In the genomic region with DNA sequence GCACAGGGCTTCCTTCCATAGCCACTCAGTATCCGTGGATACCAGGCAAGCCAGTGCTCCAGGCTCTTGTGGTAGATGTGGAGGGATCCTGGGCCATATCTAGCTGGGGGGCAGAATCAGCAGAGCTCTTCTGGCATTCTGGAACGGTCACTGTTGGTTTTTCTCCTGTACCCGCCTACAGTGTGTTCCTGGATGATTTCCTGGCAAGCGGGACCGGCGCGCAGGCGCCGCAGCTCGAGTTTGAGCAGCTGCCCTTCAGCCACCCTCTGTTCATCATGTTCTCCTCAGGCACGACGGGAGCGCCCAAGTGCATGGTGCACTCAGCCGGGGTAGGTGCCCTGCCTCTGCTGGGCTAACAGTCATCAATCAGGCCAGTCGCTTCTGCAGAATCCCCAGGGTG, we compare ENCODE assay signal across 31 mouse cellular contexts. TPM values are rescaled to one million over a fixed set of nuclear protein-coding genes. Genes with fewer than 3 reads are reported as not detected.
A peak's percentile ranks its signal among the peaks of the same experiment; 100 is the strongest.
DNase-seq lines count a peak whose midpoint lies in the region; ATAC-seq lines count a peak whose summit lies in the region.
"Had no signal": no experiment of that assay in that cellular context is flagged by ENCODE, and none has a peak within 500 bp of the region (broad histone marks: within the 10 kb centered on the region; RNA-seq: fewer than 3 reads in every experiment).

No protein-coding gene starts in this region.

- H3K27me3 ChIP-seq in neural tube, embryonic 11.5 days (ENCODE audit: control insufficient read depth, insufficient read depth, low read length), result no peaks in the 10 kb centered on the region
- H3K27me3 ChIP-seq: stomach, embryonic 15.5 days had no signal

- H3K27ac ChIP-seq in neural tube, embryonic 11.5 days (ENCODE audit: low read depth, low read length), result 0 out of 2 replicates have a peak overlapping the region, but pooled peaks have one; percentile 53
- H3K27ac ChIP-seq: forebrain, embryonic 10.5 days; heart, adult 2 months; macrophage; midbrain, embryonic 10.5 days; stomach, embryonic 15.5 days had no signal

- peak; percentile 60 for ATAC-seq in frontal cortex, adult (ENCODE audit: low TSS enrichment)
- no peak; the same call in 1 of the 2 replicates for ATAC-seq in neural tube, embryonic 11.5 days (ENCODE audit: insufficient read depth, low FRiP score, low TSS enrichment)
- ATAC-seq: activated CD4-positive, CD25-positive, alpha-beta regulatory T cell, adult 4 months; forebrain, embryonic 16.5 days; inflammation-experienced regulatory T-cells, adult 6 months; liver, postnatal 0 days; lung, postnatal 0 days; midbrain, embryonic 16.5 days had no signal

- no peak overlapping the region for H3K9ac ChIP-seq in neural tube, embryonic 11.5 days (ENCODE audit: low read length)
- H3K9ac ChIP-seq: liver, postnatal 0 days; stomach, embryonic 15.5 days had no signal

- no peak overlapping the region for H3K4me2 ChIP-seq in neural tube, embryonic 11.5 days (ENCODE audit: low read depth)
- H3K4me2 ChIP-seq: liver, embryonic 11.5 days; stomach, embryonic 15.5 days had no signal

- H3K4me1 ChIP-seq in neural tube, embryonic 11.5 days (ENCODE audit: control insufficient read depth, insufficient read depth, low read length), result peaks cover 2% of the 10 kb centered on the region; the same call in 1 of the 2 replicates
- H3K4me1 ChIP-seq: midbrain, embryonic 10.5 days; stomach, embryonic 15.5 days had no signal

- H3K9me3 ChIP-seq in neural tube, embryonic 11.5 days (ENCODE audit: control insufficient read depth, low read length), result no peaks in the 10 kb centered on the region
- H3K9me3 ChIP-seq: forebrain, embryonic 10.5 days; midbrain, embryonic 10.5 days; stomach, embryonic 15.5 days had no signal

- WGBS in neural tube, embryonic 11.5 days, result 78% methylated on average over 15 of the region's 15 CpGs

- no peak for DNase-seq in frontal cortex, postnatal 36 days (ENCODE audit: low spot score in 2 of 2)
- DNase-seq in layer of hippocampus, adult 18-20 months (ENCODE audit: low spot score in 2 of 2), result peak; percentile 63 to 74
- no peak for DNase-seq in layer of hippocampus, adult 11-12 months (ENCODE audit: low spot score)
- no peak for DNase-seq in neural tube, embryonic 11.5 days (ENCODE audit: low spot score)
- DNase-seq in neural tube, embryonic 10.5 days (ENCODE audit: extremely low spot score, low spot score), result no peak
- no peak for DNase-seq in heart, adult 9 months (ENCODE audit: low spot score in 2 of 2)
- DNase-seq: adrenal gland, adult 8-10 months; cerebellum, adult 18-20 months; cerebellum, postnatal 14 days; gastrocnemius, postnatal 36 days; heart, adult 2 months; kidney, adult 18-20 months; kidney, postnatal 10 days; liver, postnatal 0 days; retina, postnatal 1 day; thymus, adult 18-20 months; thymus, postnatal 36 days had no signal

- H3K36me3 ChIP-seq in neural tube, embryonic 11.5 days (ENCODE audit: control insufficient read depth, insufficient read depth, low read length), result peaks cover 8% of the 10 kb centered on the region

- H3K4me3 ChIP-seq in neural tube, embryonic 11.5 days (ENCODE audit: low read depth, low read length), result no peak overlapping the region
- H3K4me3 ChIP-seq: forebrain, embryonic 10.5 days; heart, adult 2 months; midbrain, embryonic 10.5 days; myocyte; stomach, embryonic 15.5 days had no signal

RNA-seq across cellular contexts. Expression of a gene that starts 25.6 kb away (rescaled TPM):
- 100 to 1,000 TPM; 113 to 116 TPM for total RNA-seq in layer of hippocampus, adult 18-20 months (2021)
- 1.4 and 1.5 TPM in 2 replicates for polyA plus RNA-seq in neural tube, embryonic 11.5 days (2014; fragmentation: Nextera tagmentation; extraction: Ambion mirVana)
- total RNA-seq: heart, adult 2 months; heart, postnatal 25 days had no signal
- polyA plus RNA-seq: activated CD4-positive, CD25-positive, alpha-beta regulatory T cell, adult 4 months; heart, adult 2 months; heart, embryonic 14.5 days; inflammation-experienced regulatory T-cells, adult 6 months; liver, postnatal 0 days; lung, postnatal 0 days; macrophage had no signal

RNA-seq across cellular contexts. Expression of a gene that starts 30.4 kb away (rescaled TPM):
- 10 to 100 TPM; 48.7 to 49.1 TPM for total RNA-seq in layer of hippocampus, adult 18-20 months (2021)
- polyA plus RNA-seq in neural tube, embryonic 11.5 days (2014; fragmentation: Nextera tagmentation; extraction: Ambion mirVana), result 50.3 and 65.1 TPM in 2 replicates

Comparison
In these comparisons a context has a peak if more than half of its experiments do, and no peak if none do; other contexts are left out.
1. DNase-seq: peak in layer of hippocampus, adult 18-20 months (2 of 2); none in frontal cortex, postnatal 36 days (0 of 2), layer of hippocampus, adult 11-12 months (single experiment), neural tube, embryonic 11.5 days (single experiment), neural tube, embryonic 10.5 days (single experiment) and heart, adult 9 months (0 of 2).